Mouse (Mus musculus) thymus, adult 2 months (tissue): ENCODE results near the gene Kirrel3. TPM values are rescaled to one million over a fixed set of nuclear protein-coding genes. Genes with fewer than 3 reads are reported as not detected.
A peak's percentile ranks its signal among the peaks of the same experiment; 100 is the strongest.

Experiments
- DNase-seq: peaks from one replicate; pipeline ENCODE4 v3.0.0; 2021
- H3K27ac ChIP-seq: fragments of 200-500 bp; 2 replicates; pipeline ENCODE4 v1.5.1; 2012; ENCODE audit warnings: low read length, control low read depth; ENCODE audit not compliant: control insufficient read depth, insufficient read depth
- H3K27me3 ChIP-seq: fragments of 200-500 bp; 2 replicates; pipeline ENCODE4 v1.6.1; 2012; ENCODE audit warnings: mild to moderate bottlenecking, low read length, moderate library complexity, mixed read lengths; ENCODE audit not compliant: control insufficient read depth, insufficient read depth
- H3K36me3 ChIP-seq: fragments of 200-500 bp; 2 replicates; pipeline ENCODE4 v1.6.1; 2012; ENCODE audit warnings: mild to moderate bottlenecking, low read length, moderate library complexity; ENCODE audit not compliant: control insufficient read depth, insufficient read depth
- H3K4me1 ChIP-seq: fragments of 200-500 bp; replicated peaks from 2 replicates; pipeline ENCODE4 v1.6.1; 2012; ENCODE audit warnings: low read length; ENCODE audit not compliant: control insufficient read depth, insufficient read depth
- H3K4me3 ChIP-seq: fragments of 200-500 bp; 2 replicates; pipeline ENCODE4 v1.5.1; 2012; ENCODE audit warnings: mild to moderate bottlenecking, low read length, control low read depth, moderate library complexity; ENCODE audit not compliant: control insufficient read depth, insufficient read depth
- CTCF ChIP-seq: fragments of 200-500 bp; IDR thresholded peaks from 2 replicates; pipeline ENCODE4 v1.5.1; 2012; ENCODE audit warnings: mild to moderate bottlenecking, control low read depth, low read length, moderate library complexity, borderline replicate concordance; ENCODE audit not compliant: control insufficient read depth, poor library complexity, insufficient read depth; ENCODE audit errors: extremely low read depth
- POLR2A ChIP-seq: fragments of 200-500 bp; IDR thresholded peaks from 2 replicates; pipeline ENCODE4 v1.6.1; 2012; ENCODE audit warnings: mild to moderate bottlenecking, low read length, control low read depth, moderate library complexity; ENCODE audit not compliant: control insufficient read depth, poor library complexity, insufficient read depth; ENCODE audit errors: extremely low read depth
- WGBS: fragments of 180-500 bp; shearing (Covaris S2); methylation state at CpG from one replicate; pipeline ENCODE4 v1.1.7; 2018; 5-methylcytosine and 5-hydroxymethylcytosine counted together
- polyA plus RNA-seq: library from polyadenylated mRNA; depleted of rRNA; stranded (reverse); fragments of >200 nt; gene quantifications from 2 replicates; pipeline ENCODE4 v1.2.3, GENCODE M21; 2012

Gene Kirrel3
- polyA plus RNA-seq, 1 experiment: 1.2 TPM

GRCm38 (mm10) chr9:34483236-34483635, 2.5 kb upstream of the Kirrel3 start:
- H3K4me1 ChIP-seq: no peaks in the 10 kb centered on the region
- TF ChIP-seq POLR2A: no peak
- no peak for TF ChIP-seq CTCF
- WGBS: 77% methylated on average over 2 of the region's 2 CpGs
- H3K4me3 ChIP-seq: no peak overlapping the region
- no peaks in the 10 kb centered on the region for H3K36me3 ChIP-seq
- DNase-seq: no peak
- H3K27ac ChIP-seq: no peak overlapping the region
- H3K27me3 ChIP-seq: peaks cover 3% of the 10 kb centered on the region; the same call in 1 of the 2 replicates

GRCm38 (mm10) chr9:34484665-34485064, 1.0 kb upstream of the Kirrel3 start:
- no peaks in the 10 kb centered on the region for H3K4me1 ChIP-seq
- no peaks in the 10 kb centered on the region for H3K36me3 ChIP-seq
- DNase-seq: no peak
- no peak for TF ChIP-seq POLR2A
- TF ChIP-seq CTCF: no peak
- WGBS: 64% methylated on average over 6 of the region's 6 CpGs
- H3K4me3 ChIP-seq: no peak overlapping the region
- no peak overlapping the region for H3K27ac ChIP-seq
- H3K27me3 ChIP-seq: peaks cover 3% of the 10 kb centered on the region; the same call in 1 of the 2 replicates

GRCm38 (mm10) chr9:34488267-34488666, 2.6 kb downstream of the Kirrel3 start:
- no peak overlapping the region for H3K4me3 ChIP-seq
- 3% methylated on average over 9 of the region's 9 CpGs for WGBS
- peaks cover 3% of the 10 kb centered on the region; the same call in 1 of the 2 replicates for H3K27me3 ChIP-seq

GRCm38 (mm10) chr9:34488700-34489315, 3.1 kb downstream of the Kirrel3 start:
- Histone ChIP-seq H3K36me3 (no peaks in the 10 kb centered on the region), H3K27ac (no peak overlapping the region), H3K27me3 (peaks cover 3% of the 10 kb centered on the region; the same call in 1 of the 2 replicates), H3K4me1 (no peaks in the 10 kb centered on the region), H3K4me3 (0 out of 2 replicates have a peak overlapping the region, but pooled peaks have one; percentile 7)
- TF ChIP-seq CTCF (no peak), POLR2A (no peak)
- no peak for DNase-seq
- WGBS: 2% methylated on average over 53 of the region's 53 CpGs

More at GRCm38 (mm10) chr9:34488267-34488666, 2.6 kb downstream of the Kirrel3 start:
- H3K36me3 ChIP-seq: no peaks in the 10 kb centered on the region
- DNase-seq: no peak
- no peaks in the 10 kb centered on the region for H3K4me1 ChIP-seq
- no peak overlapping the region for H3K27ac ChIP-seq
- TF ChIP-seq CTCF (no peak), POLR2A (no peak)

GRCm38 (mm10) chr9:34489316-34489710, 3.6 kb downstream of the Kirrel3 start:
- TF ChIP-seq CTCF: no peak
- TF ChIP-seq POLR2A: no peak
- Histone ChIP-seq H3K27ac (no peak overlapping the region), H3K4me1 (no peaks in the 10 kb centered on the region), H3K36me3 (no peaks in the 10 kb centered on the region), H3K4me3 (0 out of 2 replicates have a peak overlapping the region, but pooled peaks have one; percentile 7), H3K27me3 (peaks cover 3% of the 10 kb centered on the region; the same call in 1 of the 2 replicates)
- 5% methylated on average over 13 of the region's 13 CpGs for WGBS
- DNase-seq: no peak

GRCm38 (mm10) chr9:34489760-34490159, 4.1 kb downstream of the Kirrel3 start:
- Histone ChIP-seq H3K4me1 (no peaks in the 10 kb centered on the region), H3K4me3 (no peak overlapping the region), H3K27me3 (peaks cover 3% of the 10 kb centered on the region; the same call in 1 of the 2 replicates), H3K36me3 (no peaks in the 10 kb centered on the region), H3K27ac (no peak overlapping the region)
- 31% methylated on average over 5 of the region's 5 CpGs for WGBS
- TF ChIP-seq CTCF (no peak), POLR2A (no peak)
- no peak for DNase-seq
